Mouse (Mus musculus) bone marrow, adult 2 months (tissue): ENCODE data around the gene Foxi1. TPM values are rescaled to one million over a fixed set of nuclear protein-coding genes. Genes with fewer than 3 reads are reported as not detected.

ENCODE experiments used
- H3K27ac ChIP-seq: fragments of 200-500 bp; 2 replicates; pipeline ENCODE4 v1.5.1; 2012; ENCODE audit warnings: low read depth, mild to moderate bottlenecking, control low read depth, inconsistent platforms, low read length; ENCODE audit not compliant: control insufficient read depth, poor library complexity, insufficient read depth
- H3K4me1 ChIP-seq: fragments of 200-500 bp; 2 replicates; pipeline ENCODE4 v1.6.1; 2011; ENCODE audit warnings: low read length; ENCODE audit not compliant: control insufficient read depth, insufficient read depth
- H3K4me3 ChIP-seq: fragments of 200-500 bp; replicated peaks from 2 replicates; pipeline ENCODE3; 2011; ENCODE audit warnings: mild to moderate bottlenecking, low read depth, low read length, control low read depth; ENCODE audit not compliant: control insufficient read depth
- CTCF ChIP-seq: fragments of 200-500 bp; IDR thresholded peaks from 2 replicates; pipeline ENCODE4 v1.5.1; 2011; ENCODE audit warnings: low read length, control low read depth; ENCODE audit not compliant: control insufficient read depth, insufficient read depth
- POLR2A ChIP-seq: fragments of 200-500 bp; IDR thresholded peaks from 2 replicates; pipeline ENCODE4 v1.6.1; 2011; ENCODE audit warnings: low read depth, mild to moderate bottlenecking, control low read depth, low read length, borderline replicate concordance; ENCODE audit not compliant: control insufficient read depth
- WGBS: fragments of 180-500 bp; shearing (Covaris S2); methylation state at CpG from one replicate; pipeline ENCODE4 v1.1.7; 2018; 5-methylcytosine and 5-hydroxymethylcytosine counted together
- polyA plus RNA-seq: library from polyadenylated mRNA; stranded (reverse); fragments of >200 nt; gene quantifications from 2 replicates; pipeline ENCODE4 v1.2.4, GENCODE M21; 2011; ENCODE audit warnings: low replicate concordance; ENCODE audit not compliant: missing spikeins, insufficient read depth, insufficient read length

The Foxi1 gene
- polyA plus RNA-seq, 1 experiment, result not detected

DNA sequence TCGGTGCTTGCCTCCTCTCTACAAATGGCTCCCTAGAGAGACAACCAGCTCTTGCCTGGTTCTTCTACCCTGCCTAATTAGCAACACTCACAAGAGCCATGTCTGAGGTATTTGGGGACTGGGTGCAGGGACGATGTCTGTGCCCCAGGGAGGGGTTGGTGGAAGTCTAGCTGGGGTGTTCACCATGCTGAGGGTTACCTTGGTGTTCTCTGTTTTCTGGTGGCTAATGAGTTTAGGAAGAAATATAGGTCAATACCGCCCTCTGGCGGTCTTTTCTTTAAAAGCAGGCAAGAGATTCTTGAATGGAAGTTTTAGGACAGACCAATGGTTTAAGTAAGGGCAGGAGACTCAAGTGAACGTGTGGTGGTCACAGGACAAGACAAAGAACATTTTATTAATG, 5.0 kb upstream of the Foxi1 start:
- Histone ChIP-seq H3K4me3 (no peak overlapping the region), H3K4me1 (no peaks in the 10 kb centered on the region; the same call in 1 of the 2 replicates), H3K27ac (no peak overlapping the region)
- 21% methylated on average over 5 of the region's 5 CpGs for WGBS
- TF ChIP-seq CTCF, result peak; percentile 1; the same call in 1 of the 2 replicates
- TF ChIP-seq POLR2A, result no peak

DNA sequence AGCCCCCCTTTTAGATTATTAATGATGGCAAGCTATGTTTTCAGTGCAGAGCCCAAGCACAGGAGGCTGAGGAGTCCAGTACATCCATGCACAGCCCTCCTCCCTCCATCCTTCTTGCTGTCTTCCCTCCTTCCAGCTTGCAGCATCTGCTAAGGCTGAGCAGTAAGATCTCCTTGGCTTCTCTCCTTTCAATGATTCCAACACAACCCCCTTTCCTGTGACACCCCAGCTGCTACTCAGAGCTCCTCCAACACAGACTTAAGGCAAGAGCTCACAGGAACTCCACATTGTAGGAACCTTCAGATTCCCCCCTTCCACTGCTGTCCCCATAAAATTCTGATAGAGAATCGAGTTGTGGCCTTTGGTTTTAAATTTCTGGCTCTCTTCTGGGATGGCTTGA, 5.1 kb downstream of the Foxi1 start:
- no peak for TF ChIP-seq CTCF
- no peak for TF ChIP-seq POLR2A
- Histone ChIP-seq H3K27ac (no peak overlapping the region), H3K4me3 (no peak overlapping the region), H3K4me1 (no peaks in the 10 kb centered on the region)
- 47% methylated on average over 1 of the region's 1 CpGs for WGBS

- no peaks in the 10 kb centered on the region for H3K4me1 ChIP-seq
- TF ChIP-seq POLR2A (no peak), CTCF (no peak)
- WGBS, result 93% methylated on average over 3 of the region's 3 CpGs
- H3K27ac ChIP-seq, result no peak overlapping the region
- no peak overlapping the region for H3K4me3 ChIP-seq
Observed at GRCm38 (mm10) chr11:34195142-34195541, 12.7 kb downstream of the Foxi1 start.

GRCm38 (mm10) chr11:34194158-34194941, 13.5 kb downstream of the Foxi1 start:
- TF ChIP-seq POLR2A (no peak), CTCF (no peak)
- Histone ChIP-seq H3K4me3 (no peak overlapping the region), H3K27ac (no peak overlapping the region), H3K4me1 (no peaks in the 10 kb centered on the region)
- WGBS, result 69% methylated on average over 9 of the region's 9 CpGs

GRCm38 (mm10) chr11:34193658-34194057, 14.2 kb downstream of the Foxi1 start:
- TF ChIP-seq CTCF (no peak), POLR2A (no peak)
- 60% methylated on average over 3 of the region's 3 CpGs for WGBS
- Histone ChIP-seq H3K4me1 (no peaks in the 10 kb centered on the region), H3K27ac (no peak overlapping the region), H3K4me3 (no peak overlapping the region)

- Histone ChIP-seq H3K27ac (no peak overlapping the region), H3K4me1 (no peaks in the 10 kb centered on the region), H3K4me3 (no peak overlapping the region)
- 66% methylated on average over 2 of the region's 2 CpGs for WGBS
- TF ChIP-seq POLR2A, result no peak
Observed at GRCm38 (mm10) chr11:34184266-34184665, 23.6 kb downstream of the Foxi1 start.

GRCm38 (mm10) chr11:34181214-34182117, 26.4 kb downstream of the Foxi1 start:
- Histone ChIP-seq H3K4me3 (no peak overlapping the region), H3K27ac (no peak overlapping the region), H3K4me1 (no peaks in the 10 kb centered on the region)
- no peak for TF ChIP-seq CTCF
- TF ChIP-seq POLR2A, result no peak
- WGBS, result 54% methylated on average over 8 of the region's 8 CpGs

GRCm38 (mm10) chr11:34178752-34179151, 29.1 kb downstream of the Foxi1 start:
- no peak for TF ChIP-seq CTCF
- Histone ChIP-seq H3K4me1 (no peaks in the 10 kb centered on the region), H3K27ac (no peak overlapping the region), H3K4me3 (no peak overlapping the region)
- 73% methylated on average over 2 of the region's 2 CpGs for WGBS
